Mouse (Mus musculus): ENCODE measurements around the gene Klf4.

DNA sequence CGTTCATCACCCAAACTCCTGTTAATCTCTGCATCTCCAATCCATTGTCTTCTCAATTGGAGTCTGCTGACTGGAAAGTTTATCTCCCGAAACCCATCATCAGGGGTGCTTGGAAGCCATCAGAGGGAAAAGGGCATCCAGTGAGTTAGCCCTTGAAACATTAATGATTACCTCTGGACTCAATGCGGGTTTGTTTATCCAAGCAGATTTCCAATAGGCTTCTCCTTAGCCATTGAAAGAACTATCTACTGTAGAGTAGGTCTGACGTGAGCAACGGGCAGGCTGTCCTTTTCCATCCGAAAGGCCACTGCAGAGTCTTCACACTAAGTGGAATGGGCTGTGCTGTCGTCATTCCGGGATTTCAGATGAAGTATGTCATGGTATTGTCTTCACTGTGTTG, 16.2 kb downstream of the Klf4 start:
- TF ChIP-seq CTCF (IDR thresholded peaks at IDR 0.05; ENCODE audit: low read depth) (no peak), EP300 (IDR thresholded peaks at IDR 0.05; ENCODE audit: low read depth) (no peak)

All from liver, embryonic 14.5 days (tissue).